Mouse (Mus musculus) liver, adult (tissue): ENCODE results near the gene Ikbip.

Experiments used
- GATA4 ChIP-seq: IDR thresholded peaks from 2 replicates; pipeline ENCODE4 v1.6.1; 2014; ENCODE audit warnings: mild to moderate bottlenecking, low read length; ENCODE audit not compliant: insufficient replicate concordance

Gene Ikbip

GRCm38 (mm10) chr10:91098056-91098455, 15.3 kb downstream of the Ikbip start:
- TF ChIP-seq GATA4, result no peak

- no peak for TF ChIP-seq GATA4
These were observed 17.4 kb downstream of the Ikbip start for GRCm38 (mm10) chr10:91100101-91100500.

GRCm38 (mm10) chr10:91101936-91102335, 19.2 kb downstream of the Ikbip start:
- no peak for TF ChIP-seq GATA4

GRCm38 (mm10) chr10:91102799-91103590, 20.3 kb downstream of the Ikbip start:
- TF ChIP-seq GATA4, result no peak

- no peak for TF ChIP-seq GATA4
These were observed 23.2 kb downstream of the Ikbip start for GRCm38 (mm10) chr10:91105981-91106380.

GRCm38 (mm10) chr10:91109841-91110240, 27.1 kb downstream of the Ikbip start:
- no peak for TF ChIP-seq GATA4

- no peak for TF ChIP-seq GATA4
These were observed 34.2 kb downstream of the Ikbip start for GRCm38 (mm10) chr10:91116958-91117357.

GRCm38 (mm10) chr10:91122646-91123045, 39.9 kb downstream of the Ikbip start:
- TF ChIP-seq GATA4, result no peak

- no peak for TF ChIP-seq GATA4
These were observed 40.6 kb downstream of the Ikbip start for GRCm38 (mm10) chr10:91123281-91123827.

- no peak; the same call in 1 of the 2 replicates for TF ChIP-seq GATA4
These were observed 41.4 kb downstream of the Ikbip start, which contains the start of gene Slc25a3 for GRCm38 (mm10) chr10:91123828-91124822. Slc25a3 (minus strand) TSS chr10:91124059.

GRCm38 (mm10) chr10:91126618-91127355, 44.0 kb downstream of the Ikbip start:
- TF ChIP-seq GATA4, result no peak

- TF ChIP-seq GATA4, result no peak
These were observed 44.7 kb downstream of the Ikbip start for GRCm38 (mm10) chr10:91127395-91127794.

GRCm38 (mm10) chr10:91128551-91129160, 45.9 kb downstream of the Ikbip start:
- no peak for TF ChIP-seq GATA4

- TF ChIP-seq GATA4, result no peak
These were observed 48.1 kb downstream of the Ikbip start for GRCm38 (mm10) chr10:91130792-91131191.
